Mouse (Mus musculus) neural tube, embryonic 15.5 days (tissue): ENCODE results near the gene Slc24a3. TPM values are rescaled to one million over a fixed set of nuclear protein-coding genes. Genes with fewer than 3 reads are reported as not detected.
A peak's percentile ranks its signal among the peaks of the same experiment; 100 is the strongest.

ENCODE experiments used
- ATAC-seq: fragments of 200-750 bp; cut with Nextera tagmentation; 2 replicates; pipeline ENCODE4 v1.8.0; 2017; ENCODE audit warnings: mild to moderate bottlenecking, moderate TSS enrichment, moderate library complexity; ENCODE audit not compliant: low FRiP score
- H3K27ac ChIP-seq: fragments of 300-500 bp; sonication (generic); replicated peaks from 2 replicates; pipeline ENCODE4 v1.5.1; 2015; ENCODE audit warnings: mild to moderate bottlenecking, inconsistent platforms
- H3K27me3 ChIP-seq: fragments of 300-500 bp; sonication (generic); replicated peaks from 2 replicates; pipeline ENCODE4 v1.6.1; 2015; ENCODE audit warnings: inconsistent platforms
- H3K36me3 ChIP-seq: fragments of 300-500 bp; sonication (generic); 2 replicates; pipeline ENCODE4 v1.6.1; 2015; ENCODE audit warnings: inconsistent platforms
- H3K4me1 ChIP-seq: fragments of 300-500 bp; sonication (generic); 2 replicates; pipeline ENCODE4 v1.6.1; 2015; ENCODE audit warnings: inconsistent platforms
- H3K4me2 ChIP-seq: fragments of 300-500 bp; sonication (generic); 2 replicates; pipeline ENCODE4 v1.6.1; 2015; ENCODE audit warnings: inconsistent platforms, mild to moderate bottlenecking, moderate library complexity
- H3K4me3 ChIP-seq: fragments of 300-500 bp; sonication (generic); replicated peaks from 2 replicates; pipeline ENCODE4 v1.5.1; 2015; ENCODE audit warnings: mild to moderate bottlenecking, inconsistent platforms
- H3K9ac ChIP-seq: fragments of 300-500 bp; sonication (generic); replicated peaks from 2 replicates; pipeline ENCODE4 v1.6.1; 2015; ENCODE audit warnings: mild to moderate bottlenecking, inconsistent platforms
- H3K9me3 ChIP-seq: fragments of 300-500 bp; sonication (generic); replicated peaks from 2 replicates; pipeline ENCODE4 v1.6.1; 2016; ENCODE audit warnings: inconsistent platforms
- WGBS: fragments of 180-500 bp; shearing (Covaris S2); methylation state at CpG from one replicate; pipeline ENCODE4 v1.1.7; 2015; ENCODE audit warnings: mixed read lengths; 5-methylcytosine and 5-hydroxymethylcytosine counted together
- polyA plus RNA-seq: library from polyadenylated mRNA; unstranded; fragments of >200 nt; fragmentation: Nextera tagmentation; extraction: Ambion mirVana; gene quantifications from 2 replicates; pipeline ENCODE4 v1.2.1, GENCODE M21; 2015

Slc24a3 gene
- polyA plus RNA-seq, 1 experiment from 2014 or later, result 28.9 TPM

GRCm38 (mm10) chr2:145165854-145166253 is 1.7 kb upstream of the Slc24a3 start:
- no peaks in the 10 kb centered on the region for H3K36me3 ChIP-seq
- ATAC-seq, result no peak
- H3K4me2 ChIP-seq, result no peak overlapping the region
- H3K4me1 ChIP-seq, result peaks cover 26% of the 10 kb centered on the region
- no peak overlapping the region for H3K27ac ChIP-seq
- no peaks in the 10 kb centered on the region for H3K27me3 ChIP-seq
- H3K9ac ChIP-seq, result no peak overlapping the region
- 89% methylated on average over 6 of the region's 6 CpGs for WGBS
- H3K9me3 ChIP-seq, result no peaks in the 10 kb centered on the region
- H3K4me3 ChIP-seq, result no peak overlapping the region

GRCm38 (mm10) chr2:145167051-145167663 is 397 bp upstream of the Slc24a3 start:
- Histone ChIP-seq H3K4me3 (peak overlapping the region; percentile 73), H3K4me1 (peaks cover 29% of the 10 kb centered on the region), H3K36me3 (no peaks in the 10 kb centered on the region), H3K9ac (peak overlapping the region; percentile 78), H3K27me3 (no peaks in the 10 kb centered on the region), H3K4me2 (peak overlapping the region; percentile 78), H3K9me3 (no peaks in the 10 kb centered on the region), H3K27ac (peak overlapping the region; percentile 95)
- WGBS, result under 1% methylated on average over 37 of the region's 38 CpGs
- ATAC-seq, result peak; percentile 77

GRCm38 (mm10) chr2:145168405-145168971 is 934 bp downstream of the Slc24a3 start:
- ATAC-seq, result peak; percentile 21; the same call in 1 of the 2 replicates
- Histone ChIP-seq H3K27ac (peak overlapping the region; percentile 95), H3K4me2 (peak overlapping the region; percentile 78), H3K36me3 (no peaks in the 10 kb centered on the region), H3K9ac (peak overlapping the region; percentile 78), H3K4me3 (peak overlapping the region; percentile 73), H3K9me3 (no peaks in the 10 kb centered on the region), H3K27me3 (no peaks in the 10 kb centered on the region), H3K4me1 (peaks cover 29% of the 10 kb centered on the region)
- 5% methylated on average over 10 of the region's 10 CpGs for WGBS

GRCm38 (mm10) chr2:145172978-145173655 is 5.6 kb downstream of the Slc24a3 start:
- Histone ChIP-seq H3K9me3 (no peaks in the 10 kb centered on the region), H3K36me3 (no peaks in the 10 kb centered on the region), H3K4me1 (peaks cover 24% of the 10 kb centered on the region), H3K4me2 (no peak overlapping the region), H3K27me3 (no peaks in the 10 kb centered on the region), H3K4me3 (no peak overlapping the region), H3K27ac (no peak overlapping the region), H3K9ac (no peak overlapping the region)
- no peak for ATAC-seq
- 90% methylated on average over 4 of the region's 4 CpGs for WGBS

GRCm38 (mm10) chr2:145175036-145175435 is 7.5 kb downstream of the Slc24a3 start:
- no peak for ATAC-seq
- WGBS, result 90% methylated on average over 7 of the region's 7 CpGs
- Histone ChIP-seq H3K4me3 (no peak overlapping the region), H3K27ac (no peak overlapping the region), H3K27me3 (no peaks in the 10 kb centered on the region), H3K9me3 (no peaks in the 10 kb centered on the region), H3K9ac (no peak overlapping the region), H3K4me2 (no peak overlapping the region), H3K36me3 (no peaks in the 10 kb centered on the region), H3K4me1 (peaks cover 6% of the 10 kb centered on the region)

- Histone ChIP-seq H3K27me3 (no peaks in the 10 kb centered on the region), H3K9me3 (no peaks in the 10 kb centered on the region), H3K4me1 (0 out of 2 replicates have a peak, but pooled peaks cover 6% of the 10 kb centered on the region), H3K4me3 (no peak overlapping the region), H3K9ac (no peak overlapping the region), H3K36me3 (no peaks in the 10 kb centered on the region), H3K4me2 (no peak overlapping the region), H3K27ac (no peak overlapping the region)
- 79% methylated on average over 8 of the region's 8 CpGs for WGBS
- no peak for ATAC-seq
Measured at GRCm38 (mm10) chr2:145182410-145182809, 14.9 kb downstream of the Slc24a3 start.

- no peaks in the 10 kb centered on the region for H3K36me3 ChIP-seq
- H3K9me3 ChIP-seq, result no peaks in the 10 kb centered on the region
- no peak for ATAC-seq
- H3K9ac ChIP-seq, result no peak overlapping the region
- H3K4me1 ChIP-seq, result 0 out of 2 replicates have a peak, but pooled peaks cover under 1% of the 10 kb centered on the region
- 69% methylated on average over 2 of the region's 2 CpGs for WGBS
- H3K4me2 ChIP-seq, result no peak overlapping the region
- H3K27ac ChIP-seq, result no peak overlapping the region
- H3K27me3 ChIP-seq, result no peaks in the 10 kb centered on the region
- no peak overlapping the region for H3K4me3 ChIP-seq
Measured at GRCm38 (mm10) chr2:145188828-145189227, 21.3 kb downstream of the Slc24a3 start.

- WGBS, result 77% methylated on average over 3 of the region's 3 CpGs
- H3K27ac ChIP-seq, result no peak overlapping the region
- no peaks in the 10 kb centered on the region for H3K9me3 ChIP-seq
- no peak for ATAC-seq
- no peak overlapping the region for H3K4me2 ChIP-seq
- H3K4me3 ChIP-seq, result no peak overlapping the region
- H3K4me1 ChIP-seq, result no peaks in the 10 kb centered on the region
- no peak overlapping the region for H3K9ac ChIP-seq
- H3K36me3 ChIP-seq, result no peaks in the 10 kb centered on the region
- H3K27me3 ChIP-seq, result no peaks in the 10 kb centered on the region
Measured at GRCm38 (mm10) chr2:145196043-145196442, 28.5 kb downstream of the Slc24a3 start.

- Histone ChIP-seq H3K27me3 (no peaks in the 10 kb centered on the region), H3K27ac (no peak overlapping the region), H3K4me2 (no peak overlapping the region), H3K36me3 (no peaks in the 10 kb centered on the region), H3K4me1 (no peaks in the 10 kb centered on the region), H3K9ac (no peak overlapping the region), H3K4me3 (no peak overlapping the region), H3K9me3 (no peaks in the 10 kb centered on the region)
- WGBS, result 90% methylated on average over 7 of the region's 7 CpGs
- no peak for ATAC-seq
Measured at GRCm38 (mm10) chr2:145196501-145197042, 29.0 kb downstream of the Slc24a3 start.

- Histone ChIP-seq H3K9ac (no peak overlapping the region), H3K4me2 (no peak overlapping the region), H3K27me3 (no peaks in the 10 kb centered on the region), H3K4me1 (no peaks in the 10 kb centered on the region), H3K27ac (no peak overlapping the region), H3K9me3 (no peaks in the 10 kb centered on the region), H3K36me3 (no peaks in the 10 kb centered on the region), H3K4me3 (no peak overlapping the region)
- WGBS, result 91% methylated on average over 4 of the region's 4 CpGs
- ATAC-seq, result no peak
Measured at GRCm38 (mm10) chr2:145197076-145197475, 29.5 kb downstream of the Slc24a3 start.

GRCm38 (mm10) chr2:145213587-145213986 is 46.0 kb downstream of the Slc24a3 start:
- WGBS, result 96% methylated on average over 11 of the region's 11 CpGs
- H3K36me3 ChIP-seq, result no peaks in the 10 kb centered on the region
- H3K4me1 ChIP-seq, result peaks cover 10% of the 10 kb centered on the region; the same call in 1 of the 2 replicates
- no peak overlapping the region for H3K27ac ChIP-seq
- no peak overlapping the region for H3K4me3 ChIP-seq
- H3K4me2 ChIP-seq, result no peak overlapping the region
- H3K9ac ChIP-seq, result no peak overlapping the region
- H3K27me3 ChIP-seq, result no peaks in the 10 kb centered on the region
- ATAC-seq, result no peak
- no peaks in the 10 kb centered on the region for H3K9me3 ChIP-seq
